Mouse (Mus musculus) layer of hippocampus, postnatal 14 days (tissue): ENCODE results near the gene Lbhd1. TPM values are rescaled to one million over a fixed set of nuclear protein-coding genes. Genes with fewer than 3 reads are reported as not detected.
A peak's percentile ranks its signal among the peaks of the same experiment; 100 is the strongest.
"Not testable (repeated sequence)": the region's sequence is repeated elsewhere in the genome, so short reads cannot be mapped to it uniquely, and the experiment has no call there.

Experiments
- DNase-seq, 2 experiments: peaks; one replicate each; pipeline ENCODE4 v3.0.0; 2021 to 2022; ENCODE audit warnings: low spot score in 2 of 2, mixed read lengths in 1 of 2
- total RNA-seq, 2 experiments: library from RNA; stranded (reverse); gene quantifications; 2 replicates each; pipeline ENCODE4 v1.2.3; 2021

The Lbhd1 gene
- total RNA-seq, 2 experiments from 2014 or later, result 5.4 to 7.0 TPM

GRCm38 (mm10) chr19:8871267-8872186 lies 12.0 kb upstream of the Lbhd1 start, which contains the start of gene Ubxn1:
Gene Ubxn1, plus strand, starts transcription at chr19:8871496.
- peak; percentile 96 to 98 for DNase-seq

- DNase-seq, result no peak
Measured at GRCm38 (mm10) chr19:8872266-8872840, 11.2 kb upstream of the Lbhd1 start.

GRCm38 (mm10) chr19:8875031-8875430 lies 8.5 kb upstream of the Lbhd1 start:
- no peak for DNase-seq

DNA sequence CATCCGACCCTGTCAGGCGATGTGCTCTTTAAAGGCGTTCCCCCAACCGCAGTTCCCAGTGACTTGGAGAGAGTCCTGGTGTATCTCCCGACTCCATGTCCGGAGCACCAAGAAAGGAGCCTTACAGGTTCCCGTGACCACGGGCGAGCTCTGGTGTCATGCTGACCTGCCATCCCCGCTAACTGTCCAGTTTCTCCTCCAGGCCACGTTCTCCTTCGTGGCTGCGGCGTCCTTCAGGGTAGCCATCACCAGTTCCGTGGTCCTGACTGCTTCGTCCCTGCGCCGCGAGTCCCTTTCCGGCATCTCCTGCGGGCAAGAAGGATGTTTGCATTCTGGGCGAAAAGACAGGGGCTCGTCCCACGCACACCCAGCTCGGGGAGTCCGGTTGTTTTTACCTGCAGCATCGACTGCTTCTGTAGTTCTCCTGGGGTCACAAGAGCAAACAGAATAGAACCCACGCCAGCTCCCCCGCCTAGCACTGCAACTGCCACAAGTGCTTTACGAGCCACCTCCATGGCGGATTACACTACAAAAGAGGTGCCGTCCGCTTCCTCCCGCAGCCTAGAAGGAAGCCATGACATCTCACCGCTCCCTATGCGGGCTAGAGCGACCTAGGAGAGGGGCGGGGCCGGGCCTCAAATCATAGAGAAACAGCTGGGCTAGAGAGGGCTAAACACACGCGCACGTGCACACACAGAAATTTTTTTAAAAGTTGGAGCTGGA lies 3.1 kb upstream of the Lbhd1 start, which contains the start of gene Uqcc3:
Uqcc3 (minus strand) TSS at position 613 of the 723 bp plus-strand sequence.
- peak; percentile 82 to 91 for DNase-seq

DNA sequence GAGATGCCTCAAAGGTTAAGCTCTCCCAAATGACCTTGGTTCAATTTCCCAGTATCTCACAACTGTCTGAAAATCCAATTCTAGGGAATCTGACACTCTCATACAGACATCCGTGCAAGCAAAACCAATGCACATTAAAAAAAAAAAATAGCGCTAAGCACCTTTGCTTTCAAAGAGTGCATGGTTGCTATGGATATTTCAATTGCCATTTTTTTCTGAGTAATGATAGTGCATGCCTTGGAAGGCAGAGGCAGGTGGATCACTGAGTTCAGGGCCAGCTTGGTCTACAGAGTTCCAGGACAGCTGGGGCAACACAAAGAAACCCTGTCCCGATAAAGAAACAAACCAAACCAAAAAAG lies 2.5 kb upstream of the Lbhd1 start:
- DNase-seq, result no peak

DNA sequence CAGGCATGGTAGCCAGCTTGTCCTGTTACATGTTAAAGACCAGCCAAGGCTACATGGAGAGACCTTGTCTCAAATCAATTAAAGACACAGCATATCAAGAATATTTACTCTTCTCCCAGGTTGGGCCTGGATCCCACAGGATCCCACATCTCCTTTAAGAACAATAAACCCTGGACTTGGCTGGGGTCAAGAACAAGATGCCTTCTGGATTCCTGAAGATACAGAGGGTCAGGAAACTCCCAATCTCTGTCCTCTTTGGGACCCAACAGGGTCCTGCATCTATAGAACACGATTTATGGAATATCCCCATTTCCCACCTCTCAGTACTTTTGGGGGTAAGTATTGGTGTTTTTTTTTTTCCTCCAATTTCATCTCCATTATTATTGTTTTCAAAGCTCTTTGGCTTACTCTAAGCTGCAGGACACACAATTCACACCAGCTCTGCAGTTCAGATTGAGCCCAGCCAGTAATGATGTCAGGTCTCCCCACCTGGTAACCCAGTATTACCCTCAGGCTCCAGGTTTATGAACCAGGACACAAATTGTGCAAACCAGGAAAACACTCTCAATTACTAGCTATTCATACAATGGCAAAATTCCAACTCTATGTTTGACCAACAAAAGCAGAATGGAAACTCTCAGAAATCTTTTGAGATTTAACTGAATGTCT lies 3.5 kb downstream of the Lbhd1 start:
- DNase-seq, result no peak

DNA sequence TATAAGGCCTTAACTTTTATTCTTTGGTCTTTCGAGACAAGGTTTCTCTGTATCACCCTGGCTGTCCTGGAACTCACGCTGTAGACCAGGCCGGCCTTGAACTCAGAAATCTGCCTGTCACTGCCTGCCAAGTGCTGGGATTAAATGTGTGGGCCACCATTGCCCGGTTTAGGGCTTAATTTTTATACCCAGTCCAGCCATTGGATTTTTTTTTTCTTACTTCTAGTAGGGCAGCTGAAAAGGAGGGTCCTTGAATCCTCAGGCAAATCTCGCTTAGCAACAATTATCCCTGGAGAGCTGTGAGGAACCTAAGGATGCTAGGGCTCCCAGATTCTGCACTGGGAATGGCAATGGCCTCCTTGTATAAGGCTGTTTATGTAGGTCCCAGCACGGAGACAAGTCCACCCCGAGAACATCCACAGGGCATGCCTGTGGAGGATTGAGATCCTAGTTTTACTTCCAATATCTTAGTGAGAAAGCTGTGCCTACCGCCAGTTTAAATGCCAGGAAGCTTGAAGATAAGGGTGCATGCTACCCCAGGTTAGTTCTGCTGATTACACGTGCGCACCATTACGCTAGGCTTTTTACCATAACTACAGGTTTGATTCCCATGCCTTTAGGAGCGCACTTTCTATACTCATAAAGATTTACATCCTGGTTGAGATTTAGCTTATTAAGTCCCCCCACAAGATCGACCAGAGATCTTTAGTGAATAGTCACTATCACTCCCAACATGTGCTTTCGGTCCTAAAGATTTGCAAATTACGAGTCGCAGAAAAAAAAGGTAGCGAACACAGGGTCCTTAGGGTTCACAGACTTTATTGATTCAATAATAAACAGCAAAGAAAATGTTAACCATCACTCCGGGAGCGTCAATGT lies 4.3 kb downstream of the Lbhd1 start:
- DNase-seq, result no peak

GRCm38 (mm10) chr19:8888511-8889385 lies 5.2 kb downstream of the Lbhd1 start, which contains the start of the genes 1810009A15Rik and Gm49416:
Gene 1810009A15Rik, plus strand, starts transcription at chr19:8888853.
Gene Gm49416, plus strand, starts transcription at chr19:8888926.
- peak; percentile 91 to 96 for DNase-seq

GRCm38 (mm10) chr19:8892829-8893766 lies 9.6 kb downstream of the Lbhd1 start, which contains the start of gene Ints5:
Gene Ints5, plus strand, starts transcription at chr19:8893005.
- DNase-seq, result peak; percentile 85 to 90

DNA sequence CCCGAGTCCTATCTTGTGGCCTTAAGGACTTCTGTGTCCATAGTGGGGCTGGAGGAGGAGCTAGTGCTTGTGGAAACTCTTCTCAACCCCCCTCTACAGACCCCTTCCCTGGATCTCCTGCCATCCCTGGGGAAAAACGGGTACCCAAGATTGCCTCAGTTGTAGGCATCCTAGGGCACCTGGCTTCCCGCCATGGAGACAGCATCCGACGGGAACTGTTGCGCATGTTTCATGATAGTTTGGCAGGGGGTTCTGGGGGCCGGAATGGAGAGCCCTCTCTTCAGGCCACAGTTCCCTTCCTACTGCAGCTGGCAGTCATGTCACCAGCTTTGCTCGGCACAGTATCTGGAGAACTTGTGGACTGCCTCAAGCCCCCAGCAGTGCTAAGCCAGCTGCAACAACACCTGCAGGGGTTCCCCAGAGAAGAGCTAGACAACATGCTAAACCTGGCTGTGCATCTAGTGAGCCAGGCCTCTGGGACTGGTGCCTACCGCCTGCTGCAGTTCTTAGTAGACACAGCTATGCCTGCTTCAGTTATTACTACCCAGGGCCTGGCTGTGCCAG lies 11.9 kb downstream of the Lbhd1 start:
- DNase-seq, result no peak

DNA sequence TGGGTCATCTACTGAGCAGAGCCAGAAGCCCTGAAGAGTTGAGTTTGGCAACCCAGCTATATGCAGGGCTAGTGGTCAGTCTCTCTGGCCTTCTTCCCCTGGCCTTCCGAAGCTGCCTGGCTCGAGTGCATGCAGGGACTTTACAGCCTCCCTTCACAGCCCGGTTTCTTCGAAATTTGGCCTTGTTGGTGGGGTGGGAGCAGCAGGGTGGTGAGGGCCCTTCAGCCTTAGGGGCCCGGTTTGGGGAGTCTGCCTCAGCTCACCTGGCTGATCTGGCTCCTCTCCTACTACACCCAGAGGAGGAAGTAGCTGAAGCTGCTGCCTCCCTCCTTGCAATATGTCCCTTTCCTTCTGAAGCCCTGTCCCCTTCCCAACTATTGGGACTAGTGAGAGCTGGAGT lies 12.7 kb downstream of the Lbhd1 start:
- DNase-seq, result not testable (repeated sequence)

DNA sequence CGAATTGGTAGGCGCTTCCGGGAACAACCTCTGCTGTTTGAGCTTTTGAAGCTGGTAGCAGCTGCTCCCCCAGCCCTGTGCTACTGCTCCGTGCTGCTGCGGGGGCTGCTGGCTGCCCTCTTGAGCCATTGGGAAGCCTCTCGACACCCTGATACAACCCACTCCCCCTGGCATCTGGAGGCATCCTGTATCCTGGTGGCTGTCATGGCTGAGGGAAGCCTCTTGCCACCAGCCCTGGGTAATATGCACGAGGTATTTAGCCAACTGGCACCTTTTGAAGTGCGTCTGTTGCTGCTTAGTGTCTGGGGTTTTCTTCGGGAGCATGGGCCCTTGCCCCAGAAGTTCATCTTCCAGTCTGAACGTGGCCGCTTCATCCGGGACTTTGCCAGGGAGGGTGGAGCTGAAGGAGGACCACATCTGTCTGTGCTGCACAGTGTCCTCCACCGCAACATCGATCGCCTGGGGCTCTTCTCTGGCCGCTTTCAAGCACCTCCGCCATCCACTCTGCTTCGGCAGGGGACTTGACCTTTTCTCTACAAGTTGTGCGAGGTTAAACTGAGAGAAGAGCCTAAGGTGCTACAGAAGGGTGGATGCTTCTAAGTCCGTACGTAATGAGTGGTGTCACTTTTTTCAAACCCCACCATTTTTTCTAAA lies 13.8 kb downstream of the Lbhd1 start:
- peak in 1 of 2 experiments; percentile 48 for DNase-seq

- DNase-seq, result peak; percentile 93 to 97
Measured at GRCm38 (mm10) chr19:8897865-8898495, 14.4 kb downstream of the Lbhd1 start, which contains the start of gene Ganab. Gene Ganab, plus strand, starts transcription at chr19:8898071.

DNA sequence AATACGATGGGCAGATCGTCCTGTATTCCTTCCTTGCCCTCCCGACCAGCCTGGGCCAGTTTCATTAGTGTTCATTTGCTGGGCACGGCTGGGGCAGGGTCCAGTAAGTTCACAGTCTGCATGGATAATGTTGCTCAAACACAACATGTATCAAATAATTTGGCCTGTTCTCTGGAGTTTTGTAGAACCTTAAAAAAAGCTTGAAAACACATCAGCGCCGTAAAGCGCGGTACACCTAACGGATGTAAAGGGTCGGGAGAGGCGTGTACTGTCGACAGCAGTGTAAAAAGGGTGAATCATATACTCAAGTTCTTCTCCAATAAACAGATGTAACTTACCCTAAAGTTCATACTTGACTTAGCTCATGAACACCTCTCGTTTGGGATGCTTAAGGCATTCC lies 15.0 kb downstream of the Lbhd1 start:
- no peak for DNase-seq

DNA sequence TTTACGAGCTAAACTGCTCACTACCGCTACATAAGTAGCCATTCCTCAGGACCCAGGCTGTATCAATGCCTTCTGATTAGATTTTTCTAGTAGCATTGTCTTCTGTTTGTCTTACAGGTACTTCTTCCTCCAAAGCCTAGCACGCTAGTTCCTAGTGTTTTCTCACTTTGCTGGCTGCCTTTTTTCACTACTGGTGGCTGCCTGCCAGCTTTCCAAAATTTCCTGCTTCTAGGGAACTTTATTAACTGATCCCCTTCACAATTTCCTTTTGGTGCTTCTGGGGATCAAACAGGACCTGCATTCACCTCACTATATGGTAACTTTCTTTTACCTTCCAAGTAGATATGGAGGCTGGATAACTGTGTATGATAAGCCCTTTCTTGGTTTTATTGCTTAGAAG lies 15.5 kb downstream of the Lbhd1 start:
- DNase-seq, result no peak

DNA sequence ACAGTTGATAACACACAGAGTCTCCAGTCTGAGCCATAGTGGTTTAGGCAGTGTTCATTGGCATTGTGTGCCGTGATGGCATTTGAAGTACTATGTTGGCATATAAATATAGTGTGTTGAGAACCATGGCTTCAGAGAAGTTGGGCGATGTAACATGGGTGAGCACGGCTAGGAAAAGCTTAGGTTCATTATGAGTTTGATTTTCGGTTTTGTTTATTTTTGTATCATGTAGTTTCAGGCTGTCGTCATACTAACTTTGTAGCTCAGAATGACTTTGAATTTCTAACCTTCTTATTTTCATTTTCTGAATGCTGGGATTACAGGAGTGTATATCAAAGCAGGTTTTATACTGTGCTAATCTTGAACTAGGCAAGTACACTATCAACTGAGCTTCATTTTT lies 19.9 kb downstream of the Lbhd1 start:
- no peak for DNase-seq
